Mouse (Mus musculus): ENCODE measurements around the gene Wiz. TPM values are rescaled to one million over a fixed set of nuclear protein-coding genes. Genes with fewer than 3 reads are reported as not detected.

Wiz gene
- polyA plus RNA-seq, 1 experiment from 2014 or later, result 46.2 TPM

DNA sequence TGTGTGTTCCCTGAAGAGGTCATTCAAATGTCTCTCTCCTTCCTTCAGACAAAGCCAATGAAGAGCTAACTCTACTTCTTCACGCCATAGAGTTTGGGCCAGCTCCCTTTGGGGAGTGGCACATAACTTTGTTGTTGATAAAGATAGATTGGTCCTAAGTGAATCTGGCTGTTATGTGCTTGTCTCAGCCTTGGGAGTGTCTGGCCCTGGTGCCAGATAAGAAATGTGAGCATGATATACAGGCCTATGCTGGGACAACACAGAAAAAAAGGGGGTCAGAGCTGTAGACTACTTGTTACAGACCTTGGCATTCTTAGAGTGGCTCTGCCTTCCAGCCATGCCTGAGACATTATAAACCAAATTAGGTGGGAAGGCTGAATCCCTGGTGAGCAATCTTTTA, 23.9 kb downstream of the Wiz start:
- Histone ChIP-seq H3K4me2 (ENCODE audit: low read depth, low read length) (no peak overlapping the region), H3K9me3 (ENCODE audit: control insufficient read depth, low read length) (no peaks in the 10 kb centered on the region), H3K9ac (replicated peaks; ENCODE audit: low read depth, low read length) (no peak overlapping the region), H3K27me3 (ENCODE audit: control insufficient read depth, insufficient read depth, low read length) (no peaks in the 10 kb centered on the region), H3K4me1 (ENCODE audit: control insufficient read depth, insufficient read depth, low read length) (peaks cover 20% of the 10 kb centered on the region), H3K4me3 (ENCODE audit: low read depth, low read length) (no peak overlapping the region), H3K36me3 (ENCODE audit: control insufficient read depth, insufficient read depth, low read length) (peaks cover 18% of the 10 kb centered on the region), H3K27ac (ENCODE audit: low read depth, low read length) (no peak overlapping the region)
- 94% methylated on average over 1 of the region's 1 CpGs for WGBS
- no peak for ATAC-seq (ENCODE audit: low read depth)

DNA sequence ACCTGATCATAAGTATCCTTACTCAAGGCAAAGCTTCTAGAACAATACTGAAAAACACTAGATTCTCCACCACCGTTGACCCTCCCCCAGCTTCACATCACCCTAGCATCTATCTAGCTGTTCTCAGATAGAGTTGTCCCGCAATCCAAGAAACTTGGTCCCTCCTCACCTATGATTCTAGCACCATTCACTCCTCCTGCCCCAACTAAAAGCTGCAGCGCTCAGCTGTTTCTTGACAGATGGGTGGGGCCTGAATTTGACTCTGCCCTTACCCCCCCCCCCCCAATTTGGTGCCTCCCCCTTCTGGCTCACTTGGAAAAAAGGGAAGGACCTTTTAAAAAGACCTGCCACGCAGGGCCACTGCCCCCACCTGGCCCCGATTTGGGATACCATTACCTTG, 24.4 kb downstream of the Wiz start:
- Histone ChIP-seq H3K36me3 (ENCODE audit: control insufficient read depth, insufficient read depth, low read length) (peaks cover 22% of the 10 kb centered on the region), H3K4me2 (ENCODE audit: low read depth, low read length) (peak overlapping the region; percentile 57), H3K9me3 (ENCODE audit: control insufficient read depth, low read length) (no peaks in the 10 kb centered on the region), H3K4me1 (ENCODE audit: control insufficient read depth, insufficient read depth, low read length) (peaks cover 20% of the 10 kb centered on the region), H3K9ac (replicated peaks; ENCODE audit: low read depth, low read length) (no peak overlapping the region), H3K27me3 (ENCODE audit: control insufficient read depth, insufficient read depth, low read length) (no peaks in the 10 kb centered on the region), H3K27ac (ENCODE audit: low read depth, low read length) (no peak overlapping the region), H3K4me3 (ENCODE audit: low read depth, low read length) (peak overlapping the region; percentile 92)
- 74% methylated on average over 5 of the region's 5 CpGs for WGBS
- peak; percentile 45 for ATAC-seq (ENCODE audit: low read depth)

DNA sequence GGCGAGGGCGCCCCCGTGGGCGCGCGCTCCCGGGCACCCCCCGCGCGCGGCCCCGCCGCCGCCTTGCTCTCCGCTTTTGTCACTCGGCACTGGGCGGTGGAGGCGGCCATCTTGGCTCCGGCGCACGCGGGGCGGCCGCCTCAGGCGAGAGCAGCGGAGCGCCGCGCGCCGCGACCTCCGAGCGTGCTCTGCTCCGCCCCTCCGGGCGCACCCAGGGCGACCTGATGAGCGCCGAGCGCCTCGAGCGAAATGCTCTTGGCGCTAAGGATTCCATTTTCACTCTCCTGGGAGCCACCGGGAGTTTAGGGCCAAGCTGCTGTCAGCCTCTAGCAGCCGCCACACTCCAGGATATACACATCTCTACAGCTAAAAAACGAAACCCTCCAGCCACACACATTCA, 24.9 kb downstream of the Wiz start:
- H3K9me3 ChIP-seq (ENCODE audit: control insufficient read depth, low read length), result no peaks in the 10 kb centered on the region
- peak overlapping the region; percentile 76 for H3K27ac ChIP-seq (ENCODE audit: low read depth, low read length)
- no peaks in the 10 kb centered on the region for H3K27me3 ChIP-seq (ENCODE audit: control insufficient read depth, insufficient read depth, low read length)
- peak overlapping the region; percentile 92 for H3K9ac ChIP-seq (replicated peaks; ENCODE audit: low read depth, low read length)
- peak; percentile 96 for ATAC-seq (ENCODE audit: low read depth)
- peaks cover 28% of the 10 kb centered on the region for H3K36me3 ChIP-seq (ENCODE audit: control insufficient read depth, insufficient read depth, low read length)
- peak overlapping the region; percentile 57 for H3K4me2 ChIP-seq (ENCODE audit: low read depth, low read length)
- under 1% methylated on average over 45 of the region's 47 CpGs for WGBS
- H3K4me3 ChIP-seq (ENCODE audit: low read depth, low read length), result peak overlapping the region; percentile 92
- H3K4me1 ChIP-seq (ENCODE audit: control insufficient read depth, insufficient read depth, low read length), result peaks cover 20% of the 10 kb centered on the region

DNA sequence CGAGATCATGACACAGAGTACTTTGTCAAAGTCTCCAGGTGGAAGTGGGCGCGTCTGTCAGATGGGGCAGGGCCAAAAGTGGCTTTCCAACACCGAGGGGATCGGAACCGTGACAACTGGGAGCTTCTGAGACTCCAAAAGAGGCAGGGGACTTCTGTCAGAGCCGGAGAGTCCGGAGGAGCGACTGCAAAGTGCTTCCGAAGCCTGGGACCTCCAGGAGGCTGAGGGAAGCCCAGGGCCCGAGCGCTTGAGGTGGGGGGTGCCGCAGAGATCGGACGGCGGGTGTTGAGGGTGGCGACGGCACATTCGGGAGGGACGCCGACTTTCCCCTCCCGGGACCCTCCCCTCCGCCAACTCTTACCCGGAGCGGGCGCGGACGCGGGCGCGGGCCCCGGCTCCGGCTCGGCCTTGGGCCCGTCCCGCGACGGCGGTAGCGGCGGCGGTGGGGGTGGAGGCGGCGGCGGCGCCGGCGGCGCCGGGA, 25.4 kb downstream of the Wiz start:
- H3K4me2 ChIP-seq (ENCODE audit: low read depth, low read length), result peak overlapping the region; percentile 57
- H3K27me3 ChIP-seq (ENCODE audit: control insufficient read depth, insufficient read depth, low read length), result no peaks in the 10 kb centered on the region
- H3K9ac ChIP-seq (replicated peaks; ENCODE audit: low read depth, low read length), result peak overlapping the region; percentile 92
- H3K4me3 ChIP-seq (ENCODE audit: low read depth, low read length), result peak overlapping the region; percentile 92
- peaks cover 32% of the 10 kb centered on the region for H3K36me3 ChIP-seq (ENCODE audit: control insufficient read depth, insufficient read depth, low read length)
- peak overlapping the region; percentile 76 for H3K27ac ChIP-seq (ENCODE audit: low read depth, low read length)
- 2% methylated on average over 19 of the region's 50 CpGs for WGBS
- ATAC-seq (ENCODE audit: low read depth), result peak; percentile 52
- H3K4me1 ChIP-seq (ENCODE audit: control insufficient read depth, insufficient read depth, low read length), result peaks cover 20% of the 10 kb centered on the region
- H3K9me3 ChIP-seq (ENCODE audit: control insufficient read depth, low read length), result no peaks in the 10 kb centered on the region

DNA sequence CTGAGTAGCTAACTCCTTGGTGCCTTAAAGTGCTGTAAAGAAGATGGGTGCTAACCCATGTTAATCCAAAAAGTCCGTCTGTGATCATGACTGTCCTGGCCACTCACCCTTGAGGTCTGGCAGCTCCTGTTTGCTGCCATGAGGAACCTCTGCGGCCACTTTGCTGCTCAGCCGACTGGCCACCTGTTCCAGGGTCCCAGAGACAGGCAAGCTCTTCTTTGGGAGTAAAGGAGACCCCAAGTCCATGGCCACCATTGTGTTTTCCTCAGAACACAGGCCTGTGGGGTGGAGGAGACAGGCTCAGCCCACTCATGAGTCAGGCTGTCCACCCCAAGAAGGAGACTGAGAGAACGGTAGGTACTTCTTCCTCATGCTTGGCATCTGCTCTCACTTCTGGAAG, 26.6 kb downstream of the Wiz start:
- Histone ChIP-seq H3K9ac (replicated peaks; ENCODE audit: low read depth, low read length) (no peak overlapping the region), H3K4me2 (ENCODE audit: low read depth, low read length) (peak overlapping the region; percentile 57; the same call in 1 of the 2 replicates), H3K27ac (ENCODE audit: low read depth, low read length) (no peak overlapping the region), H3K36me3 (ENCODE audit: control insufficient read depth, insufficient read depth, low read length) (peaks cover 43% of the 10 kb centered on the region), H3K4me1 (ENCODE audit: control insufficient read depth, insufficient read depth, low read length) (peaks cover 20% of the 10 kb centered on the region), H3K4me3 (ENCODE audit: low read depth, low read length) (0 out of 2 replicates have a peak overlapping the region, but pooled peaks have one; percentile 1), H3K27me3 (ENCODE audit: control insufficient read depth, insufficient read depth, low read length) (no peaks in the 10 kb centered on the region), H3K9me3 (ENCODE audit: control insufficient read depth, low read length) (no peaks in the 10 kb centered on the region)
- 87% methylated on average over 4 of the region's 4 CpGs for WGBS
- no peak for ATAC-seq (ENCODE audit: low read depth)

DNA sequence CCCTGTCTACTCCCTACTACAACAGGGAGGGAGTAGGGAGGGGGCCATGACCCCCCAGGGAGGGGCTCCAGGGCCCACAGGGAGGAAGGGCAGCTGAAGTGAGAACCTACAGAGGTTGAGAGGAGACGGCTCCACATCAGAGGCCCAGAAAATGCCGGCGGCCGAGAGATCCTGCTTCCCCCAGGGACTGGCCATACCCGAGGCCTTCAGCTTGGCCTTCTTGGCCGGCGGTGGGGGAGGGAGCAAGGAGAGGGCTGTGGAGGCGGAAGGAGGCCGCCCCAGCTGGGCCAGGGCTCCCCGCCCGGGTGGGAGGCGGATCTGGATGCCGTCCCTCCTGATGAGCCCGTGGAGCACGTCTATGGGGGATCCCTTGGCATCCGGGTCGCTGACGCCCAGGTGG, 29.3 kb downstream of the Wiz start:
- Histone ChIP-seq H3K9ac (replicated peaks; ENCODE audit: low read depth, low read length) (no peak overlapping the region), H3K4me1 (ENCODE audit: control insufficient read depth, insufficient read depth, low read length) (peaks cover 19% of the 10 kb centered on the region), H3K9me3 (ENCODE audit: control insufficient read depth, low read length) (no peaks in the 10 kb centered on the region), H3K4me3 (ENCODE audit: low read depth, low read length) (no peak overlapping the region), H3K4me2 (ENCODE audit: low read depth, low read length) (no peak overlapping the region), H3K27ac (ENCODE audit: low read depth, low read length) (no peak overlapping the region), H3K36me3 (ENCODE audit: control insufficient read depth, insufficient read depth, low read length) (peaks cover 64% of the 10 kb centered on the region), H3K27me3 (ENCODE audit: control insufficient read depth, insufficient read depth, low read length) (no peaks in the 10 kb centered on the region)
- 91% methylated on average over 15 of the region's 18 CpGs for WGBS
- ATAC-seq (ENCODE audit: low read depth), result no peak

DNA sequence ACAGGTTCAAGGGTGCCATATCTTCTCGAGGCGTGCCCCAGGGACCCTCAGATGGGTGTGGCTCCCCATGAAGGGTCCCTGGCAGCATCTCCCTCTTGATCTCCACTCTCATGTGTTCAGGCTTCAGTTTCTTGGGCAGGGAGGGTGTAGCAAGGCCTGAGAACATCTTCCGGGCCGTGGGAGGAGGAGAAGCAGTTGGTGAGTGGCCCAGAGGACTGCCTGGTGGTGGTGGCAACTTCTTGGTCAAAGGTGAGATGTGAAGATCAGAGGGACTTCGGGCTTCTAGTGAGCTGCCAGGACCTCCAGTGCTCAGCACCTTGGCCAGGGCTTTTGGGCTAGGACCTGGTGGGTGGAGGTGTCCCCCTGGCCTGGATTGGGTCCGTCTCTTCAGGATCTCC, 30.3 kb downstream of the Wiz start:
- H3K4me2 ChIP-seq (ENCODE audit: low read depth, low read length), result no peak overlapping the region
- no peak overlapping the region for H3K27ac ChIP-seq (ENCODE audit: low read depth, low read length)
- no peaks in the 10 kb centered on the region for H3K27me3 ChIP-seq (ENCODE audit: control insufficient read depth, insufficient read depth, low read length)
- peaks cover 14% of the 10 kb centered on the region for H3K4me1 ChIP-seq (ENCODE audit: control insufficient read depth, insufficient read depth, low read length)
- 98% methylated on average over 6 of the region's 6 CpGs for WGBS
- no peak for ATAC-seq (ENCODE audit: low read depth)
- H3K36me3 ChIP-seq (ENCODE audit: control insufficient read depth, insufficient read depth, low read length), result peaks cover 70% of the 10 kb centered on the region
- no peak overlapping the region for H3K9ac ChIP-seq (replicated peaks; ENCODE audit: low read depth, low read length)
- no peaks in the 10 kb centered on the region for H3K9me3 ChIP-seq (ENCODE audit: control insufficient read depth, low read length)
- H3K4me3 ChIP-seq (ENCODE audit: low read depth, low read length), result no peak overlapping the region

DNA sequence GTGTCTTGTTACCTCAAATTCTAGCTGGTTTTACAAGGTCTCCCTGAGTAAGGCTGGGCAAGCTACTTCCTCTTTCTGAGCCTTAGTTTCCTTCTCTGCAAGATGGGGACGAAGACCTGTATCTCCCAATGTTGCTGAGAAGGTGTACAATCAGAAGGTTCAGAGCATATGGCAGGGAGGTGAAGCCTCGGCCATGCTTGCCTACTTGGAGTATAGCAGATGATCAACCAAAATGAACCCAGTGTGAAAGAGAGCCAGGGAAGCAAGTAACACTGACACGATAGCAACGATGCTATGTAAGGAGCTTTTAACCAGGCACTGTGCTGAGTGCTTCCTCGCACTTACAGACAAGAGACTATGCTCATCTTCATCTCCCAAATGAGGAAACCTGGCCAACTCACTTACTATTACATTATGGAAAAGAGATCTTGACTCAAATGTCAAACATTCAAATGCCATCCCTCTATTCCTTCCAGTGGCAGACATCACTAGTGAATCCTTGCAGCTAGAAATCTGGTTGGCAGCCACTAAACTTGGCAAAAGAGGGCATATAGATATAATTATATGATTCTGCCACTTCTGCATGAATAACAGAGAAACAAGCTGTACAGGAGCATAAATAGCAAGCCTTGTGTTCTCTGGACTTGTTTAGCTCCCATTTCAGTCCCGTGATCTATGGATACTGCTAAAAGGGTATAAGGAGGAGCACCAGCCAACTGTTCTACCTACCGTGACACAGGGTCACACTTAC, 30.9 kb downstream of the Wiz start:
- ATAC-seq (ENCODE audit: low read depth), result no peak
- H3K9ac ChIP-seq (replicated peaks; ENCODE audit: low read depth, low read length), result no peak overlapping the region
- H3K27me3 ChIP-seq (ENCODE audit: control insufficient read depth, insufficient read depth, low read length), result no peaks in the 10 kb centered on the region
- peaks cover 70% of the 10 kb centered on the region for H3K36me3 ChIP-seq (ENCODE audit: control insufficient read depth, insufficient read depth, low read length)
- WGBS, result 94% methylated on average over 7 of the region's 7 CpGs
- H3K9me3 ChIP-seq (ENCODE audit: control insufficient read depth, low read length), result no peaks in the 10 kb centered on the region
- peaks cover 13% of the 10 kb centered on the region for H3K4me1 ChIP-seq (ENCODE audit: control insufficient read depth, insufficient read depth, low read length)
- no peak overlapping the region for H3K4me3 ChIP-seq (ENCODE audit: low read depth, low read length)
- no peak overlapping the region for H3K27ac ChIP-seq (ENCODE audit: low read depth, low read length)
- H3K4me2 ChIP-seq (ENCODE audit: low read depth, low read length), result no peak overlapping the region

Measured in neural tube, embryonic 14.5 days (tissue).